Mouse (Mus musculus): ENCODE data around the gene Srrm3. TPM values are rescaled to one million over a fixed set of nuclear protein-coding genes. Genes with fewer than 3 reads are reported as not detected.
A peak's percentile ranks its signal among the peaks of the same experiment; 100 is the strongest.

Gene Srrm3
- polyA plus RNA-seq, 1 experiment from 2014 or later, result 59.8 TPM

DNA sequence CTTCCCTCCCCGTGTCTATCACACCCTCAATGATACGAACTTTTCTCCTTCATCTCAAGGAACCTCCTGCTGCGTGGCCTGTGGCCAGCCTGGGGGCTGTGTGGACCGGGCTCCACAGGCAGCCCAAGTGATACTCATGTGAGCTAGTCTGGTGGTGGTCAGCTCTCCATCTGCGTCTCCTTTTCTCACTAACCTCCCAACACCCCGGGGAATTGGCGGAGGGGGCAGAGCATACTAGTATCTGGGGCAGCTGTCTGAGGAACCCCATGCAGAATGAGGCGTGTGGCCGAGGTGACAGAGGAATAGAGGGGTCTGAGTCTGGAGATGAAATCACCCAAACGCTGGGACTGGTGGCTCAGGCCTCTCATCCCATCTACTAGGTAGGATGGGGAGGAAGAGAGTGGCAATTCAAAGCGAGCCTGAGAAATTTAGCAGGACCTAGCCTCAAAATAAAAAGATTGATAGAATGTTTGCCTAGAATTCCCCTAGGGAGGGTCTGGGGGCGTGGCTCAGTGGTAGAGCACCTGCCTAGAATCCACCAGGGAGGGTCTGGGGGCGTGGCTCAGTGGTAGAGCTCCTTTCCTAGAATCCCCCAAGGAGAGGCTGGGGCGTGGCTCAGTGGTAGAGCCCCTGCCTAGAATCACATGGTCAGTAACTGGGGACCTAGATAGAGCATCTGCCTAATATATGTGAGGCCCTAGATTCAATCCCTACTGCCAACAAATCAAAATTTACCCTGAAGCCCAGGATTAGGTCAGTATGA is 63.2 kb downstream of the Srrm3 start:
- peaks cover 18% of the 10 kb centered on the region; the same call in 1 of the 2 replicates for H3K27me3 ChIP-seq (ENCODE audit: control insufficient read depth, insufficient read depth, low read length)
- ATAC-seq (ENCODE audit: low FRiP score, low TSS enrichment) (no peak), DNase-seq (no peak)
- H3K9ac ChIP-seq (replicated peaks; ENCODE audit: low read length), result no peak overlapping the region
- H3K36me3 ChIP-seq (ENCODE audit: control insufficient read depth, insufficient read depth, low read length), result peaks cover 20% of the 10 kb centered on the region; the same call in 1 of the 2 replicates
- H3K4me3 ChIP-seq (replicated peaks; ENCODE audit: low read depth, low read length), result no peak overlapping the region
- peaks cover 25% of the 10 kb centered on the region for H3K4me1 ChIP-seq (ENCODE audit: control insufficient read depth, insufficient read depth, low read length)
- H3K27ac ChIP-seq (replicated peaks; ENCODE audit: low read depth, low read length), result no peak overlapping the region
- peak overlapping the region; percentile 81 for H3K4me2 ChIP-seq (ENCODE audit: low read length)
- H3K9me3 ChIP-seq (ENCODE audit: control insufficient read depth, low read length), result no peaks in the 10 kb centered on the region
- 69% methylated on average over 14 of the region's 14 CpGs for WGBS

DNA sequence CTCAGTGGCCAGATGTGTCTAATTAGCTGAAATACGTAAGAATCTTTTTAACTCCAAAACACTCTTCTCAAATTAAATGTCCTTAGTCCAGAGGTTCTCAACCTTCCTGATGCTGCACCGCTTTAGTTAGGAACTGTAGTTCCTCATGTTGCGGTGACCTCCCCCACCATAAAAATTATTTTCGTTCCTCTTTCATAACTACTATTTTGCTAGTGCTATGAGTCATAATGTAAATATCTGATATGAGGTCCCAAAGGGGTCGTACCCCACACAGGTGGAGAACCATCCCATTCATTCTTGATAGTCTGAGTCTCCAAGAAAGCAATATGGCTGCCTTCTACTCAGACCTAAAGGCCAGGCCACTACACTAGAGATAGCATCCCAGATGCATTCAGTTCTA is 63.8 kb downstream of the Srrm3 start:
- H3K4me3 ChIP-seq (replicated peaks; ENCODE audit: low read depth, low read length), result no peak overlapping the region
- H3K9ac ChIP-seq (replicated peaks; ENCODE audit: low read length), result no peak overlapping the region
- no peaks in the 10 kb centered on the region for H3K9me3 ChIP-seq (ENCODE audit: control insufficient read depth, low read length)
- ATAC-seq (ENCODE audit: low FRiP score, low TSS enrichment) (no peak), DNase-seq (no peak)
- peaks cover 20% of the 10 kb centered on the region; the same call in 1 of the 2 replicates for H3K36me3 ChIP-seq (ENCODE audit: control insufficient read depth, insufficient read depth, low read length)
- WGBS, result 93% methylated on average over 5 of the region's 5 CpGs
- H3K4me2 ChIP-seq (ENCODE audit: low read length), result no peak overlapping the region
- no peak overlapping the region for H3K27ac ChIP-seq (replicated peaks; ENCODE audit: low read depth, low read length)
- peaks cover 25% of the 10 kb centered on the region for H3K4me1 ChIP-seq (ENCODE audit: control insufficient read depth, insufficient read depth, low read length)
- H3K27me3 ChIP-seq (ENCODE audit: control insufficient read depth, insufficient read depth, low read length), result peaks cover 18% of the 10 kb centered on the region; the same call in 1 of the 2 replicates

DNA sequence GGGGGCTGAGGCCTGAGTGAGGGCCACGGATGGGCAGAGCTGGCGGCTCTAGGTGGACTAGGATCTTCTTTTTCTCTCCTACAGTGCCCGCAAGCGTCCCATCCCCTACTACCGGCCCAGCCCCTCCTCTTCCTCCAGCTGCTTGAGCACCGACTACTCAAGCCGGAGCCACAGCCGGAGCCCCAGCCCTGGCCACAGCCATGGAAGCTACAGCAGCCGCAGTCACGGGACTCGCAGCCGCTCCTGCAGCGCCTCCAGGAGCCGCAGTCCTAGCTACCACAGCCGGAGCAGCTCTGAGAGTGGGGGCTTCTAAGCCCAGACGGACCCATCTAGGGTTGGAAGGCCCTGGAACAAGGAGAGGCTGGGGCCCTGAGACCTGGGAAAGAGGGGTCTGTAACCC is 66.3 kb downstream of the Srrm3 start:
- ATAC-seq (ENCODE audit: low FRiP score, low TSS enrichment) (no peak), DNase-seq (peak; percentile 35)
- H3K4me1 ChIP-seq (ENCODE audit: control insufficient read depth, insufficient read depth, low read length), result peaks cover 19% of the 10 kb centered on the region
- H3K4me3 ChIP-seq (replicated peaks; ENCODE audit: low read depth, low read length), result no peak overlapping the region
- 15% methylated on average over 16 of the region's 16 CpGs for WGBS
- no peak overlapping the region for H3K4me2 ChIP-seq (ENCODE audit: low read length)
- H3K9ac ChIP-seq (replicated peaks; ENCODE audit: low read length), result no peak overlapping the region; the same call in 1 of the 2 replicates
- H3K27me3 ChIP-seq (ENCODE audit: control insufficient read depth, insufficient read depth, low read length), result peaks cover 18% of the 10 kb centered on the region; the same call in 1 of the 2 replicates
- H3K27ac ChIP-seq (replicated peaks; ENCODE audit: low read depth, low read length), result no peak overlapping the region
- H3K36me3 ChIP-seq (ENCODE audit: control insufficient read depth, insufficient read depth, low read length), result peaks cover 20% of the 10 kb centered on the region; the same call in 1 of the 2 replicates
- no peaks in the 10 kb centered on the region for H3K9me3 ChIP-seq (ENCODE audit: control insufficient read depth, low read length)

DNA sequence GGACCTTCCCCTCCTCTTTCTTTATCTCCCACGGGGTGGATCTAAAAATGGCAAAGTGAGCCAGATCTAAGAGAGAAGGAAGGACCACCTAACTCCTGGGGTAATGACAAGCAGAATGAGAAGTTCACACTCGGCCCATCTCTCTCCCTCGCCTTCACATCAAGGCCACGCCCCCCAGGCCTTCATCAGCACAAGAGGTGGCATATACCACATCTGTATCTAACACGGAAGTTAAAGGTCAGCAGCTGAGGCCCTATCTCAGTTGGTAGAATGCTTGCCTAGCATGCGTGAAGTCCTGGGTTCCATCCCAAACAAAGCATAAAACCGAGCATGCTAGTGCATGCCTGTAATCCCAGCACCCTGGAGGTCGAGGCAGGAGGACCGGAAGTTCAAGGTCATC is 67.1 kb downstream of the Srrm3 start:
- DNase-seq, result no peak
- no peak overlapping the region for H3K4me2 ChIP-seq (ENCODE audit: low read length)
- no peak overlapping the region for H3K4me3 ChIP-seq (replicated peaks; ENCODE audit: low read depth, low read length)
- H3K36me3 ChIP-seq (ENCODE audit: control insufficient read depth, insufficient read depth, low read length), result peaks cover 20% of the 10 kb centered on the region; the same call in 1 of the 2 replicates
- H3K27me3 ChIP-seq (ENCODE audit: control insufficient read depth, insufficient read depth, low read length), result peaks cover 16% of the 10 kb centered on the region; the same call in 1 of the 2 replicates
- 67% methylated on average over 9 of the region's 9 CpGs for WGBS
- peaks cover 12% of the 10 kb centered on the region for H3K4me1 ChIP-seq (ENCODE audit: control insufficient read depth, insufficient read depth, low read length)
- no peak overlapping the region for H3K9ac ChIP-seq (replicated peaks; ENCODE audit: low read length)
- H3K27ac ChIP-seq (replicated peaks; ENCODE audit: low read depth, low read length), result no peak overlapping the region
- no peak for ATAC-seq (ENCODE audit: low FRiP score, low TSS enrichment)
- H3K9me3 ChIP-seq (ENCODE audit: control insufficient read depth, low read length), result no peaks in the 10 kb centered on the region

DNA sequence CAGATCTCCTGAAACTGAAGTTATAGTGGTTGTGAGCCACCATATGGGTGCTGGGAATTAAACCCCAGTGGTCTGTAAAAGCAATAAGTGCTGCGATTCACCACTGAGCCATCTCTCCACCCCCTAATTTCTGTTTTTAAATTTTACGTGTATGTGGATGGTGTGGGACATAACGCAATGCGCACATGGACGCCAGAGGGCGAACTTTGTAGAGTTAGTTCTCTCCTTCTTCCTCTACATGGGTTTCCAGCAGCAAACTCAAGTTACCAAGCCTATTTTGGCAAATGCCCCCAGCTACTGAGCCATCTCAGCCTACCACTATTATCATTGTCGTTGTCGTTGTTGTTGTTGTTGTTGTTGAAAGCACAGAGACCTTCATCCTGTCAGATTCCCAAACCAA is 70.5 kb downstream of the Srrm3 start:
- Histone ChIP-seq H3K27ac (replicated peaks; ENCODE audit: low read depth, low read length) (0 out of 2 replicates have a peak overlapping the region, but pooled peaks have one; percentile 32), H3K4me1 (ENCODE audit: control insufficient read depth, insufficient read depth, low read length) (peaks cover 7% of the 10 kb centered on the region; the same call in 1 of the 2 replicates), H3K4me3 (replicated peaks; ENCODE audit: low read depth, low read length) (0 out of 2 replicates have a peak overlapping the region, but pooled peaks have one; percentile 26), H3K9ac (replicated peaks; ENCODE audit: low read length) (no peak overlapping the region), H3K27me3 (ENCODE audit: control insufficient read depth, insufficient read depth, low read length) (no peaks in the 10 kb centered on the region), H3K4me2 (ENCODE audit: low read length) (peak overlapping the region; percentile 57), H3K36me3 (ENCODE audit: control insufficient read depth, insufficient read depth, low read length) (peaks cover 3% of the 10 kb centered on the region; the same call in 1 of the 2 replicates), H3K9me3 (ENCODE audit: control insufficient read depth, low read length) (no peaks in the 10 kb centered on the region)
- WGBS, result 12% methylated on average over 8 of the region's 8 CpGs
- DNase-seq (peak; percentile 85), ATAC-seq (ENCODE audit: low FRiP score, low TSS enrichment) (no peak)

DNA sequence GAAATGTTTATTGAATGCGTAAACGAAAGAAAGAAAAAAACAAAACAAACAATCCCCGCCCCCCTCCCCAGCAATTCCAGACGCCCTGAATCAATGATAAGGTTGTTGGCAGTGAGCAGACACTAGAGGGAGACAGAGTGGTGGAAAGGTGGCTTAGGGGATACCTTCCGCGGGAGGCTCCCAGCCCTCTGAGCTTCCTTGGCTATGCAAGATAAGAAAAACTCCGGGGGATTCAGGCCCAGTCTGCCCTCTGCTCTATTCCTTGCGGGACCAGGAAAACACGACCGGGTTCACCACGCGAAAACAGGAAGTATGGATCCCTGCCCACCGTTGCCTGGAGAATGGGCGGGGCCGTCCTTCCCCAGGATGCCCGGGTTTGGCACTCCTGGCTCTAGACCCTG is 71.1 kb downstream of the Srrm3 start:
- Histone ChIP-seq H3K27ac (replicated peaks; ENCODE audit: low read depth, low read length) (0 out of 2 replicates have a peak overlapping the region, but pooled peaks have one; percentile 45), H3K27me3 (ENCODE audit: control insufficient read depth, insufficient read depth, low read length) (no peaks in the 10 kb centered on the region), H3K9me3 (ENCODE audit: control insufficient read depth, low read length) (no peaks in the 10 kb centered on the region), H3K9ac (replicated peaks; ENCODE audit: low read length) (peak overlapping the region; percentile 37), H3K4me1 (ENCODE audit: control insufficient read depth, insufficient read depth, low read length) (peaks cover 7% of the 10 kb centered on the region; the same call in 1 of the 2 replicates), H3K36me3 (ENCODE audit: control insufficient read depth, insufficient read depth, low read length) (peaks cover 3% of the 10 kb centered on the region; the same call in 1 of the 2 replicates), H3K4me2 (ENCODE audit: low read length) (peak overlapping the region; percentile 57), H3K4me3 (replicated peaks; ENCODE audit: low read depth, low read length) (peak overlapping the region; percentile 26)
- under 1% methylated on average over 16 of the region's 16 CpGs for WGBS
- DNase-seq (peak; percentile 88), ATAC-seq (ENCODE audit: low FRiP score, low TSS enrichment) (no peak)

DNA sequence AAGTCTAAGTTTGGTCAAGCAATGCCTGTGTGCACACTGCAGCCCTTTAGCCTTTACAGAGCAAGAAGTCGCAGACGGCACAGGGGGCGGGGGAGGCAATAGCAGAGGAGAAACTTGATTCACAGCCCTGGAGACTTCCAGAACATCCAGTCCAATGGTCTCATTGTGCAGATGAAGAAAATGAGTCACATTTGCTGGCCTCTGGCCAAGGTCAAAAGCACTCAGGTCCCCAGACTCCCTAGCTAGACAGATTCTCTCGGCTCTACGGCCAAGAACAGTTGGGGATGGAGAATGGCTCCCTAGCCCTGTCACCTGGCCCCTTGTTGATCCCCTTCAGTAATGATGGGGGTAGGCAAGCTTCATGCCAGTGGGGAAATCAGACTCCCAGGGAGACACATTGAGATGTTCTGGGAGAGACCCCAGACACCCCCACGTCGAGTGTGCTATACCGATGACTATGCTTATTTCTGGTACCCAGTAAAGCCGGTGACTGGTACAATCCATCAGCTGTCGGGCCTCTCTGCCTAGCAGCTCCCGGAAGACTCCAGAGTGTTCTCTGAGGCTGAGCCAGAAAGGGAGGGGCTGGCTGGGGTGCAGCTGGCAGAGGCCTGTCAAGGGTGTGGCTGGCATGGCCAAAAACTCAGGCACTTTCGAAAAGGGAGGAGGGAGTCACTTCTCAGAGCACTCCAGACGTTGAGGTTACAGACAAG is 72.9 kb downstream of the Srrm3 start:
- Histone ChIP-seq H3K27ac (replicated peaks; ENCODE audit: low read depth, low read length) (0 out of 2 replicates have a peak overlapping the region, but pooled peaks have one; percentile 6), H3K36me3 (ENCODE audit: control insufficient read depth, insufficient read depth, low read length) (no peaks in the 10 kb centered on the region), H3K4me2 (ENCODE audit: low read length) (no peak overlapping the region), H3K9ac (replicated peaks; ENCODE audit: low read length) (no peak overlapping the region), H3K9me3 (ENCODE audit: control insufficient read depth, low read length) (no peaks in the 10 kb centered on the region), H3K4me1 (ENCODE audit: control insufficient read depth, insufficient read depth, low read length) (peaks cover 3% of the 10 kb centered on the region; the same call in 1 of the 2 replicates), H3K27me3 (ENCODE audit: control insufficient read depth, insufficient read depth, low read length) (no peaks in the 10 kb centered on the region), H3K4me3 (replicated peaks; ENCODE audit: low read depth, low read length) (no peak overlapping the region)
- ATAC-seq (ENCODE audit: low FRiP score, low TSS enrichment) (no peak), DNase-seq (peak; percentile 33)
- WGBS, result 54% methylated on average over 13 of the region's 13 CpGs

DNA sequence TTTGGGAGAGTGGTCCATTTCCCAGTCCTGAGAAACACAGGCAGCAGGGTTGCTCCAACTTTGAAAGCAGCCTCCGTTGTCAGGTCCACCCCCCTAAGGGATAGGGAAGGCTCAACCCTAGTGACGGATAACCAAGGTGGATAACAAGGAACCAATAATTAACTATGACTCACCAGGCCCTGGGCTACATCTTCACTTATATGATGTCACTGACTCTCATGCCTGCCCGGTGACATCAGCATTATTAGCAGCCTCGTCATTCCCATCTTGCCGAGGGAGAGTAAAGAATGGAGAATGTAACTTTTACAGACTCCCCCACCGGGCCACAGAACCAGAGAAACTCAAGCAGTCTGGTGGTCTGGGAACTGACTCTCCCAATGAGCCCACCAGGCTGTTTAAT is 78.0 kb downstream of the Srrm3 start:
- H3K4me1 ChIP-seq (ENCODE audit: control insufficient read depth, insufficient read depth, low read length), result 0 out of 2 replicates have a peak, but pooled peaks cover 4% of the 10 kb centered on the region
- H3K4me3 ChIP-seq (replicated peaks; ENCODE audit: low read depth, low read length), result no peak overlapping the region
- H3K4me2 ChIP-seq (ENCODE audit: low read length), result no peak overlapping the region
- 75% methylated on average over 6 of the region's 6 CpGs for WGBS
- no peaks in the 10 kb centered on the region for H3K9me3 ChIP-seq (ENCODE audit: control insufficient read depth, low read length)
- H3K27me3 ChIP-seq (ENCODE audit: control insufficient read depth, insufficient read depth, low read length), result peaks cover 13% of the 10 kb centered on the region; the same call in 1 of the 2 replicates
- no peaks in the 10 kb centered on the region for H3K36me3 ChIP-seq (ENCODE audit: control insufficient read depth, insufficient read depth, low read length)
- no peak overlapping the region for H3K9ac ChIP-seq (replicated peaks; ENCODE audit: low read length)
- no peak overlapping the region for H3K27ac ChIP-seq (replicated peaks; ENCODE audit: low read depth, low read length)
- DNase-seq (no peak), ATAC-seq (ENCODE audit: low FRiP score, low TSS enrichment) (no peak)
